Mouse (Mus musculus): ENCODE results near the gene Prkn. TPM values are rescaled to one million over a fixed set of nuclear protein-coding genes. Genes with fewer than 3 reads are reported as not detected.

Prkn gene
- total and polyA plus RNA-seq, 3 experiments: 0.86 to 5.7 (median 2.3) TPM

- Histone ChIP-seq H3K4me3 (ENCODE audit: low read depth, low read length) (no peak overlapping the region), H3K9me3 (replicated peaks) (no peaks in the 10 kb centered on the region), H3K36me3 (replicated peaks) (no peaks in the 10 kb centered on the region), H3K27me3 (ENCODE audit: insufficient read depth, low read length) (peaks cover 3% of the 10 kb centered on the region; the same call in 1 of the 2 replicates), H3K4me1 (ENCODE audit: insufficient read depth, low read depth, low read length) (no peaks in the 10 kb centered on the region)
- DNase-seq (ENCODE audit: low spot score): no peak
- TF ChIP-seq GATA1 (IDR thresholded peaks at IDR 0.05; ENCODE audit: borderline replicate concordance, low read length) (no peak), POLR2AphosphoS5 (IDR thresholded peaks at IDR 0.05; ENCODE audit: insufficient replicate concordance, low read depth, low read length) (no peak), TAL1 (conservative IDR thresholded peaks at IDR 0.05; ENCODE audit: low read depth, low read length) (no peak), CTCF (IDR thresholded peaks at IDR 0.05; ENCODE audit: low read depth, low read length) (no peak), GATA2 (IDR thresholded peaks at IDR 0.05; ENCODE audit: borderline replicate concordance, low read depth, low read length) (no peak)
- ATAC-seq (ENCODE audit: extremely low read depth, insufficient number of reproducible peaks, low FRiP score, poor library complexity, severe bottlenecking): no peak
Observed at GRCm38 (mm10) chr17:11087823-11088222, 247.6 kb downstream of the Prkn start.

GRCm38 (mm10) chr17:11089361-11089760, 249.2 kb downstream of the Prkn start:
- no peak for DNase-seq (ENCODE audit: low spot score)
- H3K4me1 ChIP-seq (ENCODE audit: insufficient read depth, low read depth, low read length): no peaks in the 10 kb centered on the region
- H3K36me3 ChIP-seq (replicated peaks): no peaks in the 10 kb centered on the region
- ATAC-seq (ENCODE audit: extremely low read depth, insufficient number of reproducible peaks, low FRiP score, poor library complexity, severe bottlenecking): no peak
- H3K27me3 ChIP-seq (ENCODE audit: insufficient read depth, low read length): peaks cover 6% of the 10 kb centered on the region; the same call in 1 of the 2 replicates
- H3K4me3 ChIP-seq (ENCODE audit: low read depth, low read length): no peak overlapping the region
- TF ChIP-seq POLR2AphosphoS5 (IDR thresholded peaks at IDR 0.05; ENCODE audit: insufficient replicate concordance, low read depth, low read length) (no peak), GATA2 (IDR thresholded peaks at IDR 0.05; ENCODE audit: borderline replicate concordance, low read depth, low read length) (no peak), CTCF (IDR thresholded peaks at IDR 0.05; ENCODE audit: low read depth, low read length) (no peak), TAL1 (conservative IDR thresholded peaks at IDR 0.05; ENCODE audit: low read depth, low read length) (no peak), GATA1 (IDR thresholded peaks at IDR 0.05; ENCODE audit: borderline replicate concordance, low read length) (no peak)
- H3K9me3 ChIP-seq (replicated peaks): no peaks in the 10 kb centered on the region

- no peak for TF ChIP-seq POLR2AphosphoS5 (IDR thresholded peaks at IDR 0.05; ENCODE audit: insufficient replicate concordance, low read depth, low read length)
- no peak for TF ChIP-seq GATA1 (IDR thresholded peaks at IDR 0.05; ENCODE audit: borderline replicate concordance, low read length)
- TF ChIP-seq TAL1 (conservative IDR thresholded peaks at IDR 0.05; ENCODE audit: low read depth, low read length): no peak
- no peak for TF ChIP-seq CTCF (IDR thresholded peaks at IDR 0.05; ENCODE audit: low read depth, low read length)
- TF ChIP-seq GATA2 (IDR thresholded peaks at IDR 0.05; ENCODE audit: borderline replicate concordance, low read depth, low read length): no peak
- Histone ChIP-seq H3K36me3 (replicated peaks) (no peaks in the 10 kb centered on the region), H3K27me3 (ENCODE audit: insufficient read depth, low read length) (peaks cover 6% of the 10 kb centered on the region; the same call in 1 of the 2 replicates), H3K4me1 (ENCODE audit: insufficient read depth, low read depth, low read length) (no peaks in the 10 kb centered on the region), H3K4me3 (ENCODE audit: low read depth, low read length) (no peak overlapping the region), H3K9me3 (replicated peaks) (no peaks in the 10 kb centered on the region)
- no peak for ATAC-seq (ENCODE audit: extremely low read depth, insufficient number of reproducible peaks, low FRiP score, poor library complexity, severe bottlenecking)
- DNase-seq (ENCODE audit: low spot score): no peak
Observed at GRCm38 (mm10) chr17:11092900-11093299, 252.7 kb downstream of the Prkn start.

GRCm38 (mm10) chr17:11093321-11093720, 253.1 kb downstream of the Prkn start:
- TF ChIP-seq GATA1 (IDR thresholded peaks at IDR 0.05; ENCODE audit: borderline replicate concordance, low read length) (no peak), TAL1 (conservative IDR thresholded peaks at IDR 0.05; ENCODE audit: low read depth, low read length) (no peak), CTCF (IDR thresholded peaks at IDR 0.05; ENCODE audit: low read depth, low read length) (no peak), POLR2AphosphoS5 (IDR thresholded peaks at IDR 0.05; ENCODE audit: insufficient replicate concordance, low read depth, low read length) (no peak), GATA2 (IDR thresholded peaks at IDR 0.05; ENCODE audit: borderline replicate concordance, low read depth, low read length) (no peak)
- Histone ChIP-seq H3K36me3 (replicated peaks) (no peaks in the 10 kb centered on the region), H3K4me1 (ENCODE audit: insufficient read depth, low read depth, low read length) (no peaks in the 10 kb centered on the region), H3K4me3 (ENCODE audit: low read depth, low read length) (no peak overlapping the region), H3K27me3 (ENCODE audit: insufficient read depth, low read length) (peaks cover 6% of the 10 kb centered on the region; the same call in 1 of the 2 replicates), H3K9me3 (replicated peaks) (no peaks in the 10 kb centered on the region)
- ATAC-seq (ENCODE audit: extremely low read depth, insufficient number of reproducible peaks, low FRiP score, poor library complexity, severe bottlenecking): no peak
- DNase-seq (ENCODE audit: low spot score): no peak

GRCm38 (mm10) chr17:11107007-11107406, 266.8 kb downstream of the Prkn start:
- ATAC-seq (ENCODE audit: extremely low read depth, insufficient number of reproducible peaks, low FRiP score, poor library complexity, severe bottlenecking): no peak
- TF ChIP-seq TAL1 (conservative IDR thresholded peaks at IDR 0.05; ENCODE audit: low read depth, low read length) (no peak), CTCF (IDR thresholded peaks at IDR 0.05; ENCODE audit: low read depth, low read length) (no peak), GATA1 (IDR thresholded peaks at IDR 0.05; ENCODE audit: borderline replicate concordance, low read length) (no peak), POLR2AphosphoS5 (IDR thresholded peaks at IDR 0.05; ENCODE audit: insufficient replicate concordance, low read depth, low read length) (no peak), GATA2 (IDR thresholded peaks at IDR 0.05; ENCODE audit: borderline replicate concordance, low read depth, low read length) (no peak)
- no peaks in the 10 kb centered on the region for H3K9me3 ChIP-seq (replicated peaks)

GRCm38 (mm10) chr17:11107916-11108315, 267.7 kb downstream of the Prkn start:
- Histone ChIP-seq H3K36me3 (replicated peaks) (no peaks in the 10 kb centered on the region), H3K4me3 (ENCODE audit: low read depth, low read length) (no peak overlapping the region), H3K27me3 (ENCODE audit: insufficient read depth, low read length) (no peaks in the 10 kb centered on the region), H3K4me1 (ENCODE audit: insufficient read depth, low read depth, low read length) (no peaks in the 10 kb centered on the region), H3K9me3 (replicated peaks) (no peaks in the 10 kb centered on the region)
- ATAC-seq (ENCODE audit: extremely low read depth, insufficient number of reproducible peaks, low FRiP score, poor library complexity, severe bottlenecking) (no peak), DNase-seq (ENCODE audit: low spot score) (no peak)
- TF ChIP-seq POLR2AphosphoS5 (IDR thresholded peaks at IDR 0.05; ENCODE audit: insufficient replicate concordance, low read depth, low read length): no peak
- TF ChIP-seq CTCF (IDR thresholded peaks at IDR 0.05; ENCODE audit: low read depth, low read length): no peak
- TF ChIP-seq GATA1 (IDR thresholded peaks at IDR 0.05; ENCODE audit: borderline replicate concordance, low read length): no peak
- no peak for TF ChIP-seq TAL1 (conservative IDR thresholded peaks at IDR 0.05; ENCODE audit: low read depth, low read length)
- no peak for TF ChIP-seq GATA2 (IDR thresholded peaks at IDR 0.05; ENCODE audit: borderline replicate concordance, low read depth, low read length)

More at GRCm38 (mm10) chr17:11107007-11107406, 266.8 kb downstream of the Prkn start:
- Histone ChIP-seq H3K4me1 (ENCODE audit: insufficient read depth, low read depth, low read length) (no peaks in the 10 kb centered on the region), H3K4me3 (ENCODE audit: low read depth, low read length) (no peak overlapping the region), H3K27me3 (ENCODE audit: insufficient read depth, low read length) (no peaks in the 10 kb centered on the region), H3K36me3 (replicated peaks) (no peaks in the 10 kb centered on the region)
- DNase-seq (ENCODE audit: low spot score): no peak

Data from G1E (cell line).